Mouse (Mus musculus) small intestine, adult 2 months (tissue): ENCODE results near the gene Rnls.

Experiments
- CTCF ChIP-seq: fragments of 200-500 bp; IDR thresholded peaks from 2 replicates; pipeline ENCODE4 v1.5.1; 2012; ENCODE audit warnings: low read depth, mild to moderate bottlenecking, control low read depth, inconsistent platforms, low read length, moderate library complexity, mixed read lengths; ENCODE audit not compliant: insufficient replicate concordance, insufficient read length; ENCODE audit errors: extremely low read depth
- POLR2A ChIP-seq: fragments of 200-500 bp; IDR thresholded peaks from 2 replicates; pipeline ENCODE4 v1.6.1; 2012; ENCODE audit warnings: low read depth, mild to moderate bottlenecking, control low read depth, inconsistent platforms, low read length, moderate library complexity

GRCm38 (mm10) chr19:33167528-33168264 is 224.4 kb downstream of the Rnls start:
- no peak for TF ChIP-seq CTCF
- TF ChIP-seq POLR2A = no peak
